In the genomic region with DNA sequence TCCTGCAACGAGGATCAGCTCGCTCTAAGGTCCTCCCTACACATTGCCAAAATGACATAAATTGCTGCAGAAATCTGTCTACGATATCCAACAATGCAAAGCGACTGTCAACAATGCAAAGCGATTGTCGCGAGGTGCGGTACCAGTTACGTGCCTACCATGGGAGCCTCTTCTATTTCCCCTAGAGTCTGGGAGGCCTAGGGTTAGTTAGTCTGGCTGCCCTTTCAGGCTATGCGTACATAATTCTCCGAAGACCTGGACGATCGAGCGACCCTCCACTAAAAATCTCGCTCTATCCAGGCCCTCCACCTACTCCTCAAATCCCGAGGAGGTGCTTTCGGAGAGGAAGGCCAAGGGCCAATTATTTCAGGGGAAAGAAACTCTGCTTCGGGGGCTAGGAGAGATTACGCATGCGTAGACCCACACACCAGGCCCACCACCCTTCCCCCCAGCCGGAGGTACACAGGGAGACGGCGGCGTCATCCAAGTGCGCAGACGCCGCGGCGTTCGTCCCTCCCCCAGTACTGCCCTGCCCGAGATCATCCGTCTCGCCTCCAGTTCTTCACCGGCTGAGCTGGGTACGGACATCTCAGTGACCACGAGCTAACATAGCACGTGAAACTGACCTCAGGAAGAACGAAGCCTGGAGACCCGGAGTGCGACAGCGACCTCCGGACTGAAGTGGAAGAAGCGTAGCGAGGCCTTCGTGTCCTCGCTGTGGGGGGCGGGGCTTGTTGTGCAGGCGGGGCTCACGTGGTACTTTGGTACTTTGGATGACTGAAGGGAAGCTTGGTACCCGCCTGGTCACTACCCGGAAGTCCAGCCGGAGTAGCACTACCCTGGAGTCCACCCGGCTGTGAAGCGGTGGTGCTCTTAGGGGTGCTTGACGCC, we compare ENCODE assay signal across 8 mouse cellular contexts. TPM values are rescaled to one million over a fixed set of nuclear protein-coding genes. Genes with fewer than 3 reads are reported as not detected.
DNase-seq lines count a peak whose midpoint lies in the region; ATAC-seq and TF ChIP-seq lines count a peak whose summit lies in the region.

TSS of gene Rnh1 (minus strand) at position 742 of the 891 bp plus-strand sequence.

- DNase-seq in ES-CJ7 (ENCODE audit: low read depth, low spot score): peak; percentile 96
- peak; percentile 88 for DNase-seq in cerebellum, adult 11 months
- DNase-seq in heart, postnatal 25 days (ENCODE audit: low spot score): peak; percentile 85
- DNase-seq in layer of hippocampus, adult 18-20 months (ENCODE audit: low spot score in 2 of 2): peak; percentile 91 to 96
- peak; percentile 90 for DNase-seq in lung, adult 2 months
- peak; percentile 83 to 90 for DNase-seq in thymus, adult 18-20 months

- ATAC-seq in forebrain, embryonic 15.5 days (replicated peaks): peak; percentile 98
- peak; percentile 78 for ATAC-seq in neutrophil, adult 5-6 weeks (ENCODE audit: extremely low read depth, insufficient number of reproducible peaks, low FRiP score, poor library complexity, severe bottlenecking)

- WGBS in forebrain, embryonic 15.5 days: 3% methylated on average over 55 of the region's 55 CpGs
- WGBS in lung, adult 2 months: 2% methylated on average over 55 of the region's 55 CpGs

- TF ChIP-seq CTCF in lung, adult 2 months (IDR thresholded peaks at IDR 0.05; ENCODE audit: insufficient read depth, low read length): no peak

- no peaks in the 10 kb centered on the region for H3K27me3 ChIP-seq in forebrain, embryonic 15.5 days

- intact Hi-C loops in heart, postnatal 25 days (cut with DNase I): loop anchor here (5.0 kb wide), 1 partner anchor 215 kb away; the partner anchor contains the start of genes Gm45717 and Ifitm2

- H3K4me2 ChIP-seq in forebrain, embryonic 15.5 days (replicated peaks): peak within 1 kb of the TSS; percentile 79

- peak within 1 kb of the TSS; percentile 95 for H3K27ac ChIP-seq in forebrain, embryonic 15.5 days (replicated peaks)

- TF ChIP-seq POLR2A in lung, adult 2 months (IDR thresholded peaks at IDR 0.05; ENCODE audit: borderline replicate concordance, extremely low read depth, low read depth, low read length): peak; percentile 78; the same call in 1 of the 2 replicates

- no peaks in the 10 kb centered on the region for H3K36me3 ChIP-seq in forebrain, embryonic 15.5 days

- H3K4me3 ChIP-seq in forebrain, embryonic 15.5 days: peak within 1 kb of the TSS; percentile 63
- H3K4me3 ChIP-seq in lung, adult 2 months (replicated peaks; ENCODE audit: extremely low read depth, low read depth, low read length): peak within 1 kb of the TSS; percentile 98

- peaks cover 25% of the 10 kb centered on the region for H3K4me1 ChIP-seq in forebrain, embryonic 15.5 days
- peaks cover 19% of the 10 kb centered on the region for H3K4me1 ChIP-seq in lung, adult 2 months (ENCODE audit: control insufficient read depth, insufficient read depth, low read length)

- peak within 1 kb of the TSS; percentile 72 for H3K9ac ChIP-seq in forebrain, embryonic 15.5 days (replicated peaks)

- H3K9me3 ChIP-seq in forebrain, embryonic 15.5 days: no peaks in the 10 kb centered on the region

RNA-seq across cellular contexts. Expression of gene Rnh1, which starts in this region (rescaled TPM):
- polyA plus RNA-seq in forebrain, embryonic 15.5 days (2015; fragmentation: Nextera tagmentation; extraction: Ambion mirVana): 42.3 and 44.0 TPM in 2 replicates
- 10 to 100 TPM; 65.7 to 69.9 TPM for total RNA-seq in heart, postnatal 25 days (2021)
- total RNA-seq in layer of hippocampus, adult 18-20 months (2021): 10 to 100 TPM; 35.5 to 45.9 TPM
- polyA plus RNA-seq in lung, adult 2 months (2012; rRNA removed): 128 and 195 TPM in 2 replicates
- 41.0 and 51.8 TPM in 2 replicates for total RNA-seq in neutrophil, adult 5-6 weeks (2017)

Comparison
In these comparisons a context has a peak if more than half of its experiments do, and no peak if none do; other contexts are left out.
1. Peak in every context shown above with its lines: DNase-seq, ATAC-seq, H3K4me3 ChIP-seq and H3K27ac ChIP-seq.